Mouse (Mus musculus): ENCODE data around the gene Rnaseh1. TPM values are rescaled to one million over a fixed set of nuclear protein-coding genes. Genes with fewer than 3 reads are reported as not detected.

The Rnaseh1 gene
- total RNA-seq, 2 experiments from 2014 or later = 10.7 to 10.8 TPM

GRCm38 (mm10) chr12:28638778-28639177 is 10.6 kb upstream of the Rnaseh1 start:
- intact Hi-C loops (cut with DNase I) = no loop called here
- DNase-seq (ENCODE audit: low spot score in 2 of 2) = no peak

- DNase-seq (ENCODE audit: low spot score in 2 of 2) = no peak
- intact Hi-C loops (cut with DNase I) = no loop called here
Observed at GRCm38 (mm10) chr12:28662628-28663027, 13.2 kb downstream of the Rnaseh1 start.

GRCm38 (mm10) chr12:28666734-28667133 is 17.3 kb downstream of the Rnaseh1 start:
- intact Hi-C loops (cut with DNase I) = no loop called here
- no peak for DNase-seq (ENCODE audit: low spot score in 2 of 2)

GRCm38 (mm10) chr12:28667287-28667686 is 17.9 kb downstream of the Rnaseh1 start:
- DNase-seq (ENCODE audit: low spot score in 2 of 2) = no peak
- intact Hi-C loops (cut with DNase I) = no loop called here

- no peak for DNase-seq (ENCODE audit: low spot score in 2 of 2)
- intact Hi-C loops (cut with DNase I) = no loop called here
Observed at GRCm38 (mm10) chr12:28674038-28674720, 24.8 kb downstream of the Rnaseh1 start.

GRCm38 (mm10) chr12:28675121-28675924 is 25.9 kb downstream of the Rnaseh1 start, which contains the start of gene Adi1:
TSS of gene Adi1 (plus strand) at chr12:28675231.
- DNase-seq (ENCODE audit: low spot score in 2 of 2) = peak; percentile 87 to 93
- intact Hi-C loops (cut with DNase I) = no loop called here

- intact Hi-C loops (cut with DNase I) = no loop called here
- DNase-seq (ENCODE audit: low spot score in 2 of 2) = no peak
Observed at GRCm38 (mm10) chr12:28675925-28676209, 26.5 kb downstream of the Rnaseh1 start.

GRCm38 (mm10) chr12:28684674-28685073 is 35.3 kb downstream of the Rnaseh1 start:
- no peak for DNase-seq (ENCODE audit: low spot score in 2 of 2)
- intact Hi-C loops (cut with DNase I) = no loop called here

- intact Hi-C loops (cut with DNase I) = no loop called here
- DNase-seq (ENCODE audit: low spot score in 2 of 2) = no peak
Observed at GRCm38 (mm10) chr12:28685771-28686170, 36.4 kb downstream of the Rnaseh1 start.

GRCm38 (mm10) chr12:28686199-28686879 is 36.9 kb downstream of the Rnaseh1 start:
- intact Hi-C loops (cut with DNase I) = no loop called here
- no peak for DNase-seq (ENCODE audit: low spot score in 2 of 2)

GRCm38 (mm10) chr12:28688996-28689395 is 39.6 kb downstream of the Rnaseh1 start:
- intact Hi-C loops (cut with DNase I) = no loop called here
- no peak for DNase-seq (ENCODE audit: low spot score in 2 of 2)

- DNase-seq (ENCODE audit: low spot score in 2 of 2) = no peak
- intact Hi-C loops (cut with DNase I) = no loop called here
Observed at GRCm38 (mm10) chr12:28690730-28691129, 41.3 kb downstream of the Rnaseh1 start.

- no peak for DNase-seq (ENCODE audit: low spot score in 2 of 2)
- intact Hi-C loops (cut with DNase I) = no loop called here
Observed at GRCm38 (mm10) chr12:28693738-28694137, 44.3 kb downstream of the Rnaseh1 start.

GRCm38 (mm10) chr12:28694231-28694630 is 44.8 kb downstream of the Rnaseh1 start:
- no peak for DNase-seq (ENCODE audit: low spot score in 2 of 2)
- intact Hi-C loops (cut with DNase I) = no loop called here

- intact Hi-C loops (cut with DNase I) = no loop called here
- no peak for DNase-seq (ENCODE audit: low spot score in 2 of 2)
Observed at GRCm38 (mm10) chr12:28694776-28695175, 45.4 kb downstream of the Rnaseh1 start.

- intact Hi-C loops (cut with DNase I) = no loop called here
- DNase-seq (ENCODE audit: low spot score in 2 of 2) = peak in 1 of 2 experiments; percentile 57
Observed at GRCm38 (mm10) chr12:28697821-28698595, 48.6 kb downstream of the Rnaseh1 start.

GRCm38 (mm10) chr12:28699086-28699485 is 49.7 kb downstream of the Rnaseh1 start:
- intact Hi-C loops (cut with DNase I) = no loop called here
- no peak for DNase-seq (ENCODE audit: low spot score in 2 of 2)

- DNase-seq (ENCODE audit: low spot score in 2 of 2) = peak; percentile 89 to 91
- intact Hi-C loops (cut with DNase I) = loop anchor here (5.0 to 10.0 kb wide), 2 partner anchors 135 to 273 kb away; no protein-coding TSS in a partner anchor
Observed at GRCm38 (mm10) chr12:28699656-28700055, 50.3 kb downstream of the Rnaseh1 start.

- DNase-seq (ENCODE audit: low spot score in 2 of 2) = peak in 1 of 2 experiments; percentile 24
- intact Hi-C loops (cut with DNase I) = loop anchor here (5.0 to 10.0 kb wide), 2 partner anchors 135 to 272 kb away; no protein-coding TSS in a partner anchor
Observed at GRCm38 (mm10) chr12:28700101-28700511, 50.7 kb downstream of the Rnaseh1 start.

All from left cerebral cortex, postnatal 14 days (tissue).